Mouse (Mus musculus): ENCODE results near the gene Oxsr1.
"Not testable (repeated sequence)": the region's sequence is repeated elsewhere in the genome, so short reads cannot be mapped to it uniquely, and the experiment has no call there.

Oxsr1 gene

DNA sequence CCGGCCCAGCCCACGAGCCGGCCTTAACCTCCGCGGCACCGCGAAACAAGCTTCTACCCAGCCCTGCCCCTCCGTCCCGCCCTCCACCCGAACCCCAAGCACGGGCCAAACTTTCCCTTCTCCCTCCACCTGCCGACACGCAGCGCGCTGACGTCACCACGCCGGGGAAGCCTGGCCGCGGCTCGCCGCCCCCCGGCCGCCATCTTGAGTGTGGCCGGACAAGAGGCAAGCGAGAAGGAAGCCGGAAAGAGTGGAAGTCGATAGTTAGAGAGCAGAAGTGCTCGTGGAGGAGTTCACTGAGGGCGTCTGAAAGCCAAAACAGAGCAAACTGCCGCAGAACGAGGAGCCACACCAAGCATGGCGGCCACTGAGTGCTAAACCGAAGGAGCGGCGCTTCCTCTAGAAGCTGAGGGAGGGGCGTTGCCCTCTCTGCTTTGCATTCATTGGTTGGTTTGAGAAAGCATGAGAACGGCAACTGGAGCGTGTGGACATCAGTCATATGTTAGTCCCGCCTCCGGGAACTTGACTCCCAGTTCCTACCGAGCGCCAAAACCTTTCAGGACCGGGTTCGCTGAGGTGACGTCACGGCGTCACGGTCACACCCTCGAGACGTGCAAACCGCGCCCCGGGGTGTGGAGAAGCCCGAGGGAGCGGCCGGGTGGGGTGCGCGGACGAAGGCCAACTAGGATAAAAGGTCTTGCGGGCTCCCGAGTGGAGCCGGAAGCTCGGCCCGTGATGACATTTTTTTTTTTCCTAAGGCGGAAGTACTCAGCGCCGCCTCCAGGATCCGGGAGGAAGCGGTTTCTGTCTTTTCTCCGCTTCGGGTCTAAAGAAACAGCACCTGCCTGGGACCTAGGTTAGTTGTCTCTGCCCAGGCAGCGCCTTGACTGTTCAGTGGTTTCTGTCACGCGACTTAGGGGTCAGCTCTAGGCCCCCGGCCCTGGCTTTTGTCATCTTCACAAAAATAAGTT, at the start of gene Oxsr1:
Gene Oxsr1 (minus strand): TSS at position 139 of the 971 bp plus-strand sequence.
- DNase-seq (ENCODE audit: extremely low spot score, low read depth, low spot score) = peak; percentile 98

DNA sequence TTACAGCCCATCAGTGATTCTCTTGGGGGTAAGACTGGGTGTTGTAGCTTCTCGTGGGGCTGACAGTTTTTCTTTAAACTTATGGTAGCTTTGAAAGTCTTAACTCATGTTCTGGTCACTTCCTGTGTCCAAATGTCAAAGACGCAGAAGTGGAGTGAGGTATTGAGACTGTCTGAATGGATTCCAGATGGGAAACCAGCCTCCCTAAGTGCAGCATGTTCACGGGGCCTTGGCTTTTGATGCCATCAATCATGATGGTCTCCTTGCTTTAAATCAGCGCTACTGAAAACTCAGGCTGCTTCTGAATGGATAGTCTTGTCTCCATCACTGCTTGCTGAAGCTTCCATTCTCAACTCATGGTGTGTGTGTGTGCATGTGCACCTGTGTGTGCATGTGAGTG, 49.0 kb upstream of the Oxsr1 start:
- no peak for DNase-seq (ENCODE audit: extremely low spot score, low read depth, low spot score)

DNA sequence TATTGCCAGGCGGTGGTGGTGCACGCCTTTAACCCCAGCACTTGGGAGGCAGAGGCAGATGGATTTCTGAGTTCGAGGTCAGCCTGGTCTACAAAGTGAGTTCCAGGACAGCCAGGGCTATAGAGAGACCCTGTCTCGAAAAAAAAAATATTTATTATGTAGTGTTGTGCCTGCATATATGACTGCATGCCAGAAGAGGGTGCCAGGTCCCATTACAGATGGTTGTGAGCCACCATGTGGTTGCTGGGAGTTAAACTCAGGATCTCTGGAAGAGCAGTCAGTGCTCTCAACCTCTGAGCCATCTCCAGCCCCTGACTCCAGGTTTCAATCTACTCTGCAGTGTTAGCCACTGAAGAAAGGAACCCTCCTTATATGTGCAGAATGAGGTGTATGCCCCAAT, 48.5 kb upstream of the Oxsr1 start:
- not testable (repeated sequence) for DNase-seq (ENCODE audit: extremely low spot score, low read depth, low spot score)

GRCm38 (mm10) chr9:119368367-119368766, 46.1 kb upstream of the Oxsr1 start:
- no peak for DNase-seq (ENCODE audit: extremely low spot score, low read depth, low spot score)

DNA sequence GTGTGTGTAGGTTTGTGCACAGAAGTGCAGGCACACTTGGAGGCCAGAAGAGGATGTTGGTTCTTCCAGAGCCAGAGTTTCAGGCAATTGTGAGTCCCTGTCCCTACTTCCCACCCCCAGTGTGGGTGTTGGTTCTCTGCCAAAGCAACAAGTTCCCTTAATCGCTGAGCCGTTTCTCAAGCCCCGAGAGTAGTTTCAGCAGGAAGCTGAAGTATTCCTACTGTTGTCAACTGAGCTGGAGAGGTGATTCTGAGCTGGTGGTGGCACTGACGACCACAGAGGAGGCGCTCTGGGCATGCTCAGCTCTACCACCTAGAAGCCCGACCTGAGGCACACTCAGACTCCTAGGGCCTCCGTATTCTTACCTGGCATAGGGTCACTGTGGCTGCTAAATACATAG, 43.1 kb upstream of the Oxsr1 start, which contains the start of gene Slc22a14:
Gene Slc22a14 (minus strand): TSS at position 270 of the 400 bp plus-strand sequence.
- no peak for DNase-seq (ENCODE audit: extremely low spot score, low read depth, low spot score)

DNA sequence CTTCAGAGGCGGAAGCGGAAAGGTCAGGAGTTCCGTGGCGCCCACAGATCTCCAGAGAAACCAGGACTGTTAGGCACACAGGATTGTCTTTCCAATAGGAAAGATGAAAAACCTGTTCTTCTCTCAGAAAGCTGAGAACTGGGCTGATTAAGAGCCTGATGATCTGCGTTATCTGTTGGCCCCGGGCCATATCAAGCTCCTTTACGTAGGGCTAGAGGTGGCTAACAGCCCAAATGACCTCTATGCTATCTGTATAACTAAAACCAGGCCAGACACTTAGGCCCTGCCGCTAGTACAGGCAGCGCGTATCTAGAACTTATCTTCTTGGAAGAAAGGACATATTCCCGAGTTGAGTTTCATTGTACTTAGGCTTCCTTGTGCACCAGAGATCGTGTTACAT, 41.0 kb upstream of the Oxsr1 start:
- DNase-seq (ENCODE audit: extremely low spot score, low read depth, low spot score) = no peak

DNA sequence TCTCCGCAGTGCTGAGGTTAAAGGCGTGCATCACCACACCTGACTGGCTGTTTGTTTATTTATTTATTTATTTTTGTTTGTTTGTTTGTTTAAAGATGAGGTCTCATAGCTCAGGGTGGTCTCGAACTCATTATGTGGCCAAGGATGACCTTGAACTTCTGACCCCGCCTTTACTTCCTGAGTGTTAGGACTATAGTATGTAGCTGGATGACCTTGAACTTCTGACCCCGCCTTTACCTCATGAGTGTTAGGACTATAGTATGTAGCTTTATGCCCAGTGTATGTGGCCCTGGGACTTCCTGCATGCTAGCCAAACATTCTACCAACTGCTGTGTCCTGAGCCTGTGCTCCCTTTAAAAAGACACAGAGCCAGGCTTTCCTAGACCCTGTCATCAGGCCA, 39.2 kb upstream of the Oxsr1 start:
- DNase-seq (ENCODE audit: extremely low spot score, low read depth, low spot score) = no peak

DNA sequence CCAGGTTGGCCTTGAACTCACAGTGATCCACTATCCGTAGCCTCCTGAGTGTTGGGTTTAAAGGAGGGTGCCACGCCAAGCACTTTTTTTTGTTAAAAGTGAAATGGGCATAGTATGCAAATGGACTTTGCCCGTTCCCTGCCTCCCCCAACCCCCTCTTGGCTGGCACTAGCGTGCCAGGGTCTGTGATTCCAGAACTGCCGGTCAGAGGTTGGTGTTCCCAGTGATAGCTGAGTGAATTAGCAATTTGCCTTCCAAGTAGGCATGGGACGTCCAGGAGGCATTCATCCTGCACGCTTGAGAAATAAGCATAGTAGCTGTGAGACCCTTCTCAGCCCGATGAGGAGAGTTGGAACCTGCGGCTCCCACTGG, 35.8 kb upstream of the Oxsr1 start:
- no peak for DNase-seq (ENCODE audit: extremely low spot score, low read depth, low spot score)

DNA sequence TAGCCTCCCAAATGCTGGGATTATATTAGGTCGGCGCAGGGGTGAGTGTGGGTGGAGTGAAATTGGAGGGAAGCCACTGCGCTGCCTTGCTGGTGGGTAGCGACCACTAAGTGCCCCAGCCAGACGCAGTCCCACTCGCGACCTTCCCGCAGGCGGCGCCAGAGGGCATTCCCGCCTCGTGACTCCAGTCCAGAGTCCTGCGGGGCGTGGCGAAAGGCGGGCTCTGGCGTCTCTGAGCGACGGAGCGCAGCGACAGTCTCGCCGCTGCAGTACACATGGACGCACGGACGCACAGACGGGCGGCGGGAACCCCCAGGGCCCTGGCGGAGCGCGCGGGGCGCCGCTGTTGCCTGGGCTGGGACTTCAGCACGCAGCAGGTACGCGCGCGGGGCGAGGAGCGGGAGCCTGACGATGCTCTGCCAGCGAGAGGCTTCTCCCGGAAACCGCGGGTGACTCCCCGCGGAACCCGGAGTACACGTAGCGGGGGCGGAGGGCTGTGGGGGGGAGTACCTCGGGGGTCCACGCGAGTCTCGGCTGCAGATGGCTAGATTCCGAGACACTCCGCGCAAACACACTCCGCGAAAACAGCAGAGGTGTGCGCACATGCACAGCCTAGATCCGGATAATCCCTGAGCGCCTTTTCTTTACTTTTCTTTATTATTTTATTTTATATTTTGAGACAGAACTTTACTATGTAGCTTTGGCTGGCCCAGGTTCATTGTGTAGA, 35.3 kb upstream of the Oxsr1 start, which contains the start of gene Xylb:
Gene Xylb (plus strand): TSS at position 51 of the 727 bp plus-strand sequence.
- DNase-seq (ENCODE audit: extremely low spot score, low read depth, low spot score) = peak; percentile 57

- DNase-seq (ENCODE audit: extremely low spot score, low read depth, low spot score) = no peak
Measured at GRCm38 (mm10) chr9:119355943-119356342, 33.7 kb upstream of the Oxsr1 start.

- DNase-seq (ENCODE audit: extremely low spot score, low read depth, low spot score) = no peak
Measured at GRCm38 (mm10) chr9:119353926-119354325, 31.7 kb upstream of the Oxsr1 start.

- no peak for DNase-seq (ENCODE audit: extremely low spot score, low read depth, low spot score)
Measured at GRCm38 (mm10) chr9:119352060-119352459, 29.8 kb upstream of the Oxsr1 start.

DNA sequence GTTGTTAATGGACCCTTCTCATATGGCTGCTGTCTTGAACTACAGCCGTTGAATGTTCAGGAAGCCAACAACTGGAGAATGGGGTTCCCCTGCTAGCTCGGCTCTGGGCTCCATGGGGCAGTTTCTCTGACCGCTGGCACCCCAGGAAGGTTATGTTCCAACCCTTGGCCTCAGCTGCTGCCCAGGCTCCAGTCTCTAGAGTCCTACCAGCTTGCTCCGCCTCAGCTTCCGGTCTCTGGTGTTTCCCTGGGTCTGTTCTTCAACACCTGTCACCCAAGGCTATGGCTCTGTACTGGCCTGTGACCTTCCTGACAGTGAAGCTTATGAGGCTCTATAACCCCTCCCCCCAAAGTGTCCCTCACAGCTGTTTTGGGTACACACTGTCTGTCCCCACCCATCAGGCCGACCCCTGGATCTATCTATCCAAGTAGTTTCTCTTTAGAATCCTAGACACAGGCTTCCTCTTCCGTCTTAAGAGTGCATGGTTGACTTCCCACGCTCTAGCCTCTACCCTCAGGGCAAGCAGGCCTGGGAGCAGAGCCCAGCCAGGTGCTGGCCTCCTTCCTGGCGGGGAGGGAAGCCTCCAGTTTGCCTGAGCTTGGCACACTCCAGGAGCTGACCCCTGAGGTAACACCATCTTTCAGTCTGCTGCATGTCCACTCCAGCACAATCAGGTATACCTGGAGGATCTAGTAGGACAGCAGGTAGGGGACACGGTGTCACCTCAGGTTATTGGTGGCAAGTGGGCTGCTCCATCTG, 28.9 kb upstream of the Oxsr1 start:
- no peak for DNase-seq (ENCODE audit: extremely low spot score, low read depth, low spot score)

DNA sequence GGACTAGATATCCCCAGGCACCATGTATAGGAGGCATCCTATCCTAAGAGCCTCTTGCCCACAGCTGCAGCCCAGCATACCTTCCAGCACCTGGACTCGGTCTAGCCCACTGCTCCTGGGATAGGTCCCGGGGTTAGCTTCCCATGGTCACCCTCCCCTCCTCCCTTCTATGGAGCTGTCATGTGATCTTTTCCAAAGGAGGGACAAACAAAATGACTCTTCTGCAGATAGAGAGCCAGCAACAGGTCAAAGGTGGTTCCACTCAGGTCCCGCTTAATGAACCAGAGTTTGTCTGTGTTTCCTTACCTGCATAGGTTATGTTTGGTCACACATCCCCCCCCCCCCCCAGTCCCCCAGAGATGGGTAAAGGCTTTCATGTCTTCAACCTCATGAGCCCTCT, 28.3 kb upstream of the Oxsr1 start:
- no peak for DNase-seq (ENCODE audit: extremely low spot score, low read depth, low spot score)

DNA sequence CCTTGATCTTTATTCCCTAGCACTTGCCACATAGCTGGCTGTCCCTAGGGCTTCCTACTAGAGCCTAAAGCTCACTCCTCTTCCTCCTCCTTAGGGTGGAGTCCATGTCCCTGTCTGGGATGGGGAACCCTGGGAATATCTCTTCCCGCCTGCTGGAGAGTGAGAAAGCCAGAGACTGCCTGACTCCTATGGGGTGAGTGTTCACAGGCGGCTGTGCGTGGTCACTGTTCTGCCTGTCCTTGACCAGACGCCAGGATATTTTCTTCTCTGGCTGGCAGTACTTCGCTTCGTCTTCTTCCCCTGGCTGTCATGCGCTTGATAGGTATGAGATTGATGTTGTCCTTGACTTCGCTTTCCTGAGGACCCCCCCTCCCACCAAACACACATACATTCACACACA, 24.1 kb upstream of the Oxsr1 start:
- DNase-seq (ENCODE audit: extremely low spot score, low read depth, low spot score) = no peak

DNA sequence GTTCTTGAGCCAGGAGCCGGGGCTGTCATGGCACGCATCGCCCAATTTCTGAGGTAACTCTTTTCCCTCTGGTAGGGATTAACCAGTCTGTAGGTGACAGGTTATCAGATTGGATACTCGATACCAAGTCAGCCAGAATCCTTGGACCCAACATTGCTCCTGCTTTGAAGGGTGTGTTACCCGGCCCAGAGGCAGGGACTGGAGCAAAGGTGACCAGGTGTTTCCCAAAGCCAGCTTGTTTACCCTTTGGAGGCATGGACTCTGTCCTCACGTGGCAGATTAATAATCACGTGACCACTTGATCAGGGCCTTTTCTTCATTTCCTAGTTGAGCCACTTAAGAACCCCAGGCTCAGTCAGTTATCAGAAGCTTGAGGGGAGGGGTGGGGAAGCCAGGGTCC, 20.5 kb upstream of the Oxsr1 start:
- no peak for DNase-seq (ENCODE audit: extremely low spot score, low read depth, low spot score)

GRCm38 (mm10) chr9:119340909-119341816, 18.9 kb upstream of the Oxsr1 start, which contains the start of gene Myd88:
TSS of gene Myd88 (minus strand) at chr9:119341411.
- DNase-seq (ENCODE audit: extremely low spot score, low read depth, low spot score) = peak; percentile 88

GRCm38 (mm10) chr9:119340212-119340580, 18.0 kb upstream of the Oxsr1 start:
- no peak for DNase-seq (ENCODE audit: extremely low spot score, low read depth, low spot score)

DNA sequence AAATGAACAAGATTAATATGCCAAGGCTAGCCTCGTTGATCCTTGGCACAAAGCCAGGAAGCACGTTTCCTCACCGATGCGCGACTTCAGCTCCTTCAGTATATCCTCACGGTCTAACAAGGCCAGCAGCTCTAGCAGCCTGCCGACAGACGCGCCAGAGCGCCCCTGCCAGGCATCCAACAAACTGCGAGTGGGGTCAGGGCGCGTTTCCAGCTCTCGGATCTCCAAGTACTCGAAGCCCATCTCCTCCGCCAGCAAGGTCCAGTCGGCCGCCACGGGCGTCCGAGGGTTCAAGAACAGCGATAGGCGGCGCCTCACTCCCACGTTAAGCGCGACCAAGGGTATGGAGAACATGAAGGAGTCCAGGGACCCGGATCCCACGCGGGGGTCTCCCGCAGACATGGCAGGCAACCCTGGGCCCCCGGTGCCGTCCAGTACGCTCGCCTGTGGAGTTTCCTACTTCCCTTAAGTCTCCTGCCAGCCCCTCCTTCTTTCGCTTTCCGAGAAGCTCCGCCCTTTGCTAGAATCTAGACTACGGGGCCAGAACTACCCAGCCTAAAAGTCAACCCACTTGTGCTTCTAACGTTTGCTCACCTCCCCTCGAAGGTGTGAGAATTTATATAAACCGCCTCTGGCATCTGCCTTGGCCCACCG, 17.5 kb upstream of the Oxsr1 start, which contains the start of gene Acaa1a:
Gene Acaa1a (plus strand): TSS at position 119 of the 654 bp plus-strand sequence.
- DNase-seq (ENCODE audit: extremely low spot score, low read depth, low spot score) = no peak

Data from hindlimb bud, embryonic 11.5 days (tissue).